Mouse (Mus musculus) lung, embryonic 14.5 days (tissue): ENCODE measurements around the gene Nxpe5. TPM values are rescaled to one million over a fixed set of nuclear protein-coding genes. Genes with fewer than 3 reads are reported as not detected.

Experiments
- ATAC-seq: fragments of 200-750 bp; cut with Nextera tagmentation; 2 replicates; pipeline ENCODE4 v1.8.0; 2017; ENCODE audit warnings: mild to moderate bottlenecking, moderate TSS enrichment, moderate library complexity; ENCODE audit not compliant: insufficient read depth
- DNase-seq: peaks from one replicate; pipeline ENCODE4 v3.0.0-alpha.2; 2015
- H3K27ac ChIP-seq: fragments of 300-500 bp; sonication (generic); 2 replicates; pipeline ENCODE4 v1.5.1; 2014; ENCODE audit warnings: low read depth, mild to moderate bottlenecking, moderate library complexity
- H3K27me3 ChIP-seq: fragments of 300-500 bp; sonication (generic); 2 replicates; pipeline ENCODE4 v1.6.1; 2014; ENCODE audit warnings: low read length, control low read depth; ENCODE audit not compliant: insufficient read depth
- H3K36me3 ChIP-seq: fragments of 300-500 bp; sonication (generic); 2 replicates; pipeline ENCODE4 v1.6.1; 2014; ENCODE audit warnings: control low read depth; ENCODE audit not compliant: insufficient read depth
- H3K4me1 ChIP-seq: fragments of 300-500 bp; sonication (generic); 2 replicates; pipeline ENCODE4 v1.6.1; 2014; ENCODE audit warnings: antibody characterized with exemption, control low read depth; ENCODE audit not compliant: insufficient read depth
- H3K4me2 ChIP-seq: fragments of 300-500 bp; sonication (generic); 2 replicates; pipeline ENCODE4 v1.6.1; 2014; ENCODE audit warnings: mild to moderate bottlenecking
- H3K4me3 ChIP-seq: fragments of 300-500 bp; sonication (generic); 2 replicates; pipeline ENCODE4 v1.5.1; 2014; ENCODE audit warnings: low read depth, low read length
- H3K9ac ChIP-seq: fragments of 300-500 bp; sonication (generic); 2 replicates; pipeline ENCODE4 v1.6.1; 2014
- H3K9me3 ChIP-seq: fragments of 300-500 bp; sonication (generic); 2 replicates; pipeline ENCODE4 v1.6.1; 2016; ENCODE audit warnings: low read depth, low read length, control low read depth
- CTCF ChIP-seq: IDR thresholded peaks from 2 replicates; pipeline ENCODE4 v1.5.1; 2016; ENCODE audit warnings: antibody characterized with exemption, low read depth
- WGBS: fragments of 180-500 bp; shearing (Covaris S2); extraction: QIAGEN DNeasy Blood & Tissue Kit; methylation state at CpG from one replicate; pipeline ENCODE4 v1.1.7; 2014; 5-methylcytosine and 5-hydroxymethylcytosine counted together
- polyA plus RNA-seq: library from polyadenylated mRNA; unstranded; fragments of >200 nt; fragmentation: Nextera tagmentation; extraction: Ambion mirVana; gene quantifications from 2 replicates; pipeline ENCODE4 v1.2.1, GENCODE M21; 2014

Nxpe5 gene
- polyA plus RNA-seq, 1 experiment from 2014 or later, result not detected

DNA sequence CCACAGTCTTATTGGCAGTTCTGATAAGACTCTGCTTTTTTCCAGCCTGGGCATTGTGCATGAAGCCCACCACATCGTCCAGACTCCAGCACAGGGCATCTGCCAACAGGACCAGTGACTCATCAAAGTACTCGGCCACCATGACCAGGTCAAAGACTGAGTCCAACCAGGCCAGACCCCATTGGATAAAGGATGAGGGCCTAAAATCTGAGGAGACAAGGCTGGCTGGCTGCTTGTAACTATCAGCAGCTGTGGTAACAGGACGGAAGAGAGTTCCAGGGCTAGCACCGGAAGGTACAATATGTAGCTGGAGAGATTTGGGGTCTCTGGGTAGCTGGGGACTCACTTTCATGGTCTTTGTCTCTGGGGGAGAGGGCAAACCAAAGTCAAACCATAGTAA, 40.0 kb downstream of the Nxpe5 start:
- ATAC-seq (no peak), DNase-seq (no peak)
- H3K9ac ChIP-seq, result no peak overlapping the region
- H3K4me3 ChIP-seq, result no peak overlapping the region
- H3K4me2 ChIP-seq, result no peak overlapping the region
- TF ChIP-seq CTCF, result no peak
- H3K4me1 ChIP-seq, result peaks cover 7% of the 10 kb centered on the region
- no peaks in the 10 kb centered on the region for H3K9me3 ChIP-seq
- H3K27me3 ChIP-seq, result no peaks in the 10 kb centered on the region
- peaks cover 14% of the 10 kb centered on the region for H3K36me3 ChIP-seq
- 95% methylated on average over 4 of the region's 4 CpGs for WGBS
- no peak overlapping the region for H3K27ac ChIP-seq

DNA sequence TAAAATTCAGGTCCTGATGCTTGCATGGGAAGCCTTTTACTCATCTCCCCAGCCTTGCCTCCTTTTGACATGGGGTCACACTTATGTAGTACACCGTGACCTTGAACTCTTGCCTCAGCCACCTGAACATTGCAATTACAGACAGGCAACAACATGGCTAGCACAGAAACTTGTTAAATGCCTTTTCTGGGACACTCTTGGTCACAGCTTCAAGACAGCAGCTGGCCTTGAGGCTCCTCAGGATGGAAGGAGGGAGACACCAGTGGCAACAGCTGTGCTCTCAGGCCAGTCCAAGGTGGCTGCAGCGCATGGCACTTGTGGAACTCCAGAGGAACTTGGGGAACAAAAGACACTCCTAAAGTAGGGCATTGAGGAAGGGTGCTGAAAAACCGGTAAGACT, 41.4 kb downstream of the Nxpe5 start:
- no peak overlapping the region for H3K9ac ChIP-seq
- no peak overlapping the region for H3K27ac ChIP-seq
- H3K4me1 ChIP-seq, result peaks cover 11% of the 10 kb centered on the region
- no peaks in the 10 kb centered on the region for H3K27me3 ChIP-seq
- H3K36me3 ChIP-seq, result peaks cover under 1% of the 10 kb centered on the region; the same call in 1 of the 2 replicates
- no peak for TF ChIP-seq CTCF
- no peaks in the 10 kb centered on the region for H3K9me3 ChIP-seq
- WGBS, result 83% methylated on average over 3 of the region's 3 CpGs
- DNase-seq (no peak), ATAC-seq (no peak)
- H3K4me3 ChIP-seq, result no peak overlapping the region
- no peak overlapping the region for H3K4me2 ChIP-seq

DNA sequence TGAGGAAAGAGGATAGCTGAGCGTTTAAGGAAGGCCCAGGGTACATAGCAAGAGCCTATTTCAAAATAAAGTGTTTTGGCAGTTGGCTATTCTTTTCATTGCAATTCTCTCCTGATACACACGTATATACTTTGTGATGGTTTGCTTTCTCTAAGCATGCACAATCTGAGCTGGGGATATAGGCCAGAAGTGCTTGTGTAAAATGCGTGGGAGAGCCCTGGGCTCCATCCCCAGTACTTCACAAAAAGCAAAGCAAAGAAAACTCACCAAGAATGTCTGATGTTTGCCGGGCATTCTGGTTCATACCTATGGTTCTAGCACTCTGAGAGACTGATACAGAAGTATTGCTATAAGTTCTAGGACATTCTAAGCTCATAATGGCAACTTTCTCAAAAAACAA, 43.3 kb downstream of the Nxpe5 start:
- Histone ChIP-seq H3K36me3 (no peaks in the 10 kb centered on the region), H3K4me3 (no peak overlapping the region), H3K27me3 (no peaks in the 10 kb centered on the region), H3K9ac (no peak overlapping the region), H3K27ac (no peak overlapping the region), H3K9me3 (no peaks in the 10 kb centered on the region), H3K4me2 (no peak overlapping the region), H3K4me1 (peaks cover 4% of the 10 kb centered on the region; the same call in 1 of the 2 replicates)
- 76% methylated on average over 4 of the region's 4 CpGs for WGBS
- DNase-seq (no peak), ATAC-seq (no peak)
- TF ChIP-seq CTCF, result no peak

DNA sequence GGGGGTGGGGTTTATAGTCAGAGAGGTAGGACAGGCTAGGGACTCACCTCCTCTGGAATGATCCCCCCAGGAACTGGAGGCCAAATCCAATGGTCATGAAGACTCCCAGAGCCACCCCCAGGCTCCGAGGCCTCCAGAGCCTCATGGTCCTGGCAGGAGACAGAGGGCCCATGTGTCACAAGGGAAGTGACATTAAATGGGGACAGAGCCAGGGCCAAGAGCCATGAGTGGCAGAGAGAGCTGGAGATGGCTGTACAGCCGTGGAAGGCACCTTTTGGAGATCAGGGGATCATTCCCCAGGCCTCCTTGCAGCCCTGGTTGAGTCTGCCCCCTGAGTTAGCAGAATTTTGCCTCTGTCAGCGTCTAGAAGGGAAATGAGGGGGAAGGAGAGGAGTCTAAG, 45.5 kb downstream of the Nxpe5 start:
- H3K9me3 ChIP-seq, result no peaks in the 10 kb centered on the region
- DNase-seq (no peak), ATAC-seq (no peak)
- H3K9ac ChIP-seq, result no peak overlapping the region
- peaks cover 7% of the 10 kb centered on the region; the same call in 1 of the 2 replicates for H3K4me1 ChIP-seq
- H3K36me3 ChIP-seq, result peaks cover 9% of the 10 kb centered on the region; the same call in 1 of the 2 replicates
- no peak for TF ChIP-seq CTCF
- no peak overlapping the region for H3K4me2 ChIP-seq
- no peak overlapping the region for H3K4me3 ChIP-seq
- no peak overlapping the region for H3K27ac ChIP-seq
- no peaks in the 10 kb centered on the region for H3K27me3 ChIP-seq
- WGBS, result 53% methylated on average over 3 of the region's 3 CpGs

DNA sequence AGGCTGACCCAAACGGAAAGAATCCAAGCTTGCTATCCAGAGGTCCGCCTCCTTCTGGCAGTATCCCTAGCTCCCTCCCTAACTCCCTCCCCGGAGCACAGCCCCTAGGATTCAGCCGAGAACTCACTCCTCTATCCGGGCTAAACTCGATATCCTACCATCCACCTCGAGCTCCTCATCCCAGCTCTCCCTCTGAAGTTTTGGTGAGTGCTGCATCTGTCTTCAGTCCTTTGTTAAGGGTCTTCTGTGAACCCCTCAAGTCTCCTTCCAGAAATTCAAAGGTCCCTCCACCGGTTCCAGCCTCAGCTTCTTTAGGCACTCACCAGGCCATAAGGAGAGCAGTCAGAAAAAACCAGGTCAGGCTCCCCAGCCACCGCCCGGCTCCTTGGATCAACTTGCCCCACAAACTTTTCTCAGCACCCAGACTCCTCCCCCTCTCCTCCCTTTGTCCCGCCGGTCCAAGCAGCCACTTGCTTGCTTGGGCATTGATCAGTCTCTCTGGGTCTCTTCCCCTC, 46.8 kb downstream of the Nxpe5 start, which contains the start of gene Gal3st4:
Gene Gal3st4 (minus strand): TSS at position 432 of the 515 bp plus-strand sequence.
- WGBS, result 3% methylated on average over 12 of the region's 12 CpGs
- Histone ChIP-seq H3K27ac (no peak within 1 kb of the TSS), H3K9me3 (no peaks in the 10 kb centered on the region), H3K27me3 (no peaks in the 10 kb centered on the region), H3K36me3 (peaks cover 20% of the 10 kb centered on the region; the same call in 1 of the 2 replicates), H3K4me3 (peak within 1 kb of the TSS; percentile 10; the same call in 1 of the 2 replicates), H3K4me2 (peak within 1 kb of the TSS; percentile 39), H3K4me1 (peaks cover 7% of the 10 kb centered on the region; the same call in 1 of the 2 replicates), H3K9ac (peak within 1 kb of the TSS; percentile 32; the same call in 1 of the 2 replicates)
- ATAC-seq, result peak; percentile 65
- peak; percentile 62 for DNase-seq
- TF ChIP-seq CTCF, result no peak

DNA sequence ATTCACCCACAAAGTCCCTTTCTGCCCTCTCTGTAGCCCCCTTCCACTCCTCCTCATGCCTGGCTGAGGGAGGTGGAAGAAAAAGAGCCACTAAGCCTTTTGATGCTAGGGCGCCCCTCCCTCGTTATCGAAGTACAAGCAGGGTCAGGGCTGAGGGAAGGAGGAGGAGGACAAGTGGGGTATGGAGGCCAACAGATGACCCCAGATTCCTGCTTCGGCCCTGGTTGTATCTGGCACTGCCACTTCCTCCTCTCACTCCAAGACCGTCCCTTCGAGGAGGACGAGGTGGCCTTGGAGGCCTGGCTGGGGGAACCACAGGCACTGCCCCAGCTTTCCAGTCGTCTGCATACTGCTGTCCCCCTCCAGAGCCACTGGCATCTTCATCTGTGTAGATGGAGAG, 48.5 kb downstream of the Nxpe5 start:
- H3K9me3 ChIP-seq, result no peaks in the 10 kb centered on the region
- WGBS, result 66% methylated on average over 8 of the region's 8 CpGs
- H3K4me1 ChIP-seq, result peaks cover 12% of the 10 kb centered on the region
- no peak overlapping the region for H3K27ac ChIP-seq
- ATAC-seq, result no peak
- H3K4me3 ChIP-seq, result no peak overlapping the region
- no peak overlapping the region for H3K4me2 ChIP-seq
- no peak for DNase-seq
- H3K27me3 ChIP-seq, result no peaks in the 10 kb centered on the region
- H3K36me3 ChIP-seq, result peaks cover 20% of the 10 kb centered on the region; the same call in 1 of the 2 replicates
- no peak for TF ChIP-seq CTCF
- H3K9ac ChIP-seq, result no peak overlapping the region

DNA sequence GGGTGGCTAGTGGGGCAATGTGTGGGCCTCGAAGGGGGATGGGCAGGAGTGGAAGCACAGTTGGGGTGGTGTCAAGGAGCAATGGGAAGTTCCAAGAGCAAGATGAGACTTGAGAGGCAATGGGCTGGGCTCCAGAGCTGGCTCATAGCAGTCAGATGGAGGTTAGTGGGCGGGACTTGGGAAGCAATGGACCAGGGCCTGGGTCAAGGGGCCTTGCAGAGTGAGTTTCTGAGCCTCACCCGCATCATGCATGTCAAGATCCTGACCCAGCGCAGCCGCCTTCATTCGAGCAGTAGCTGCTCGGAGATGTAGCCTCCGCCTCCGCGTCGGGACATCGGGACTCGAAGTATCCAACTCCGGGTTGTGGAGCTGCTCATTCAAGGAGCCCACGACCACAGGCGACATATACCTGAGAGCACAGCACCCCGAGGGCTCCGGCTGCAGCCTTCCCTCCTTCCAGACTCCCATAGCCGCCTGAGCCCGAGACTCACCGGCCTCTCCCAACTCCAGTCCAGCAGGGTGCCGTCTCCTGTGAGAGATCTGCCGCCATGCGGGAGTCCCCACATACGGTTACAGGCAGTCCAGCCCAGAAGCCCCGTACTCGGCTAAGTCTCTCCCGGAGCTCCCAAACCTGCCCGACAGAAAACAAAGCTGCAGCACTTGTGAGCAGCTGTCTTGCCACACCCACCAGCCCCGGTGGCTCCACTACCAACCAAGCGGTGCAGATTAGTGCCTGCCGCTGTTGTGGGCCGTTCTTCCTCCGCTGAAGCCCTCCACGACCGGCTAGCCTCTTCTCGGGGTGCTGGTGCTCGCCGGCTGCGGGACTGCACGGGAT, 49.7 kb downstream of the Nxpe5 start:
- Histone ChIP-seq H3K9ac (peak overlapping the region; percentile 16), H3K36me3 (peaks cover 20% of the 10 kb centered on the region; the same call in 1 of the 2 replicates), H3K27me3 (no peaks in the 10 kb centered on the region), H3K27ac (no peak overlapping the region), H3K4me2 (peak overlapping the region; percentile 48), H3K4me1 (peaks cover 12% of the 10 kb centered on the region), H3K4me3 (peak overlapping the region; percentile 16), H3K9me3 (peaks cover 1% of the 10 kb centered on the region; the same call in 1 of the 2 replicates)
- ATAC-seq (no peak), DNase-seq (peak; percentile 42)
- TF ChIP-seq CTCF, result no peak
- 35% methylated on average over 41 of the region's 41 CpGs for WGBS
